Mouse (Mus musculus) C2C12 (cell line): ENCODE measurements at regions not wholly inside any gene's neighbourhood (a gene's known extent, or its start where the extent isn't known, plus 50 kb on each side); places are given as distances from the start of the nearest gene placed in this dataset.

ENCODE experiments used
- CTCF ChIP-seq: IDR thresholded peaks from one replicate; pipeline ENCODE4 v1.5.1; 2011; ENCODE audit not compliant: control insufficient read depth, insufficient read depth, insufficient read length
- USF1 ChIP-seq: IDR thresholded peaks from one replicate; pipeline ENCODE4 v1.6.1; 2011; ENCODE audit warnings: low read depth, mild to moderate bottlenecking, control low read depth, moderate library complexity

DNA sequence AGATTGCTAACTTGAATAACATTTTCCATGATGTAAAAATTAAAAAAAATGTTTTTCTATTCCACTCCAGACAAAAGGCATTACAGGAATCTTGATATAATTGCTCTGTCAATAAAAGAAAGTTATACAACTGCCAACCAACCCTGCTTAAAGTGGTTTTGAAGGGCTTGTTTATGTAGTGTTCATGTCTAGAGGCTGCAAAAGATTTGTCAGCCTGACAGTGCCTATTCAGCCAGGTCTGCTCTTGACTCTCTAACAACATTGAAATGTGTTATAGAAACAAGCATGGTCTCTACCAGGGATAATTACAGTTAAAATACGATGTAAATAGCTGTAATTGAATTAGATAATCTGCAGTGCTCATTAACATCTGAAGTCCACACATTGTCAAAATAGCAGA lies 644.6 kb downstream of the Plod2 start:
- TF ChIP-seq CTCF (no peak), USF1 (no peak)
